Mouse (Mus musculus) liver, postnatal 0 days (tissue): ENCODE results near the gene Dcbld2. TPM values are rescaled to one million over a fixed set of nuclear protein-coding genes. Genes with fewer than 3 reads are reported as not detected.
A peak's percentile ranks its signal among the peaks of the same experiment; 100 is the strongest.

Experiments used
- ATAC-seq: fragments of 200-750 bp; cut with Nextera tagmentation; 2 replicates; pipeline ENCODE4 v1.8.0; 2017; ENCODE audit warnings: mild to moderate bottlenecking, moderate library complexity
- DNase-seq: peaks from one replicate; pipeline ENCODE4 v3.0.0-alpha.2; 2016
- H3K27ac ChIP-seq: fragments of 300-500 bp; sonication (generic); 2 replicates; pipeline ENCODE4 v1.5.1; 2014; ENCODE audit warnings: antibody characterized with exemption, moderate library complexity, mild to moderate bottlenecking, low read depth
- H3K27me3 ChIP-seq: fragments of 300-500 bp; sonication (generic); 2 replicates; pipeline ENCODE4 v1.6.1; 2014; ENCODE audit warnings: low read length, control low read depth, mixed read lengths; ENCODE audit not compliant: insufficient read depth
- H3K36me3 ChIP-seq: fragments of 300-500 bp; sonication (generic); replicated peaks from 2 replicates; pipeline ENCODE4 v1.6.1; 2014; ENCODE audit warnings: mild to moderate bottlenecking, control low read depth, low read length, moderate library complexity, mixed read lengths; ENCODE audit not compliant: insufficient read depth
- H3K4me1 ChIP-seq: fragments of 300-500 bp; sonication (generic); 2 replicates; pipeline ENCODE4 v1.6.1; 2014; ENCODE audit warnings: antibody characterized with exemption, mild to moderate bottlenecking, control low read depth; ENCODE audit not compliant: insufficient read depth
- H3K4me2 ChIP-seq: fragments of 300-500 bp; sonication (generic); 2 replicates; pipeline ENCODE4 v1.6.1; 2014; ENCODE audit warnings: low read depth, mild to moderate bottlenecking, low read length, moderate library complexity, mixed read lengths
- H3K4me3 ChIP-seq: fragments of 300-500 bp; sonication (generic); 2 replicates; pipeline ENCODE4 v1.5.1; 2014; ENCODE audit warnings: low read depth, low read length
- H3K9ac ChIP-seq: fragments of 300-500 bp; sonication (generic); replicated peaks from 2 replicates; pipeline ENCODE4 v1.6.1; 2014; ENCODE audit warnings: mild to moderate bottlenecking, moderate library complexity
- H3K9me3 ChIP-seq: fragments of 300-500 bp; sonication (generic); 2 replicates; pipeline ENCODE4 v1.6.1; 2016; ENCODE audit warnings: mild to moderate bottlenecking, control low read depth, low read length, mixed read lengths
- CTCF ChIP-seq: sonication (generic); IDR thresholded peaks from 2 replicates; pipeline ENCODE4 v1.5.1; 2016; ENCODE audit warnings: antibody characterized with exemption, low read depth
- EP300 ChIP-seq: IDR thresholded peaks from 2 replicates; pipeline ENCODE4 v1.6.1; 2016; ENCODE audit warnings: antibody characterized with exemption, low read depth, mild to moderate bottlenecking
- WGBS: fragments of 180-500 bp; shearing (Covaris S2); extraction: QIAGEN DNeasy Blood & Tissue Kit; methylation state at CpG from one replicate; pipeline ENCODE4 v1.1.7; 2014; ENCODE audit not compliant: insufficient replicate concordance; 5-methylcytosine and 5-hydroxymethylcytosine counted together
- polyA plus RNA-seq: library from polyadenylated mRNA; unstranded; fragments of >200 nt; fragmentation: Nextera tagmentation; extraction: Ambion mirVana; gene quantifications from 2 replicates; pipeline ENCODE4 v1.2.1, GENCODE M21; 2015

Dcbld2 gene
- polyA plus RNA-seq, 1 experiment from 2014 or later: 0.31 TPM

DNA sequence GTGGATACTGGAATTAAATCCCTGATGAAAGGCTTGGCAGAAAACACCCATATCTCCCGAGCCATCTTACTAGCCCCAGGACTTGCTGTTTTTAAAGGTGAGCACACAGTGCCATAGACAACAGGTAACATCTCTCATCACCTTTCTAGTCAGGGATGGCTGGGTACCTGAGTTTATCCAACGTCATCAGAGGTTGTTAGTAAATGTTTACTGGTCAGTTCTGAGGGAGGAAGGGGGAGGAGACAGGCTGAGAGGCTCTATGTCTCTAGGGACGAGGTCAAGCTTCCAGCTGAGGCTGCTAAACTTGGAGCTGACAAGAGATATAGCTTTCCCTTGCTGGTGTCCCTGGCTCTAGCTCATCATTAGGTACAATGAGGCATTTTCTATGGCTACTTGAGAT lies 74.1 kb downstream of the Dcbld2 start:
- DNase-seq: no peak
- peaks cover 14% of the 10 kb centered on the region for H3K4me1 ChIP-seq
- 42% methylated on average over 3 of the region's 3 CpGs for WGBS

DNA sequence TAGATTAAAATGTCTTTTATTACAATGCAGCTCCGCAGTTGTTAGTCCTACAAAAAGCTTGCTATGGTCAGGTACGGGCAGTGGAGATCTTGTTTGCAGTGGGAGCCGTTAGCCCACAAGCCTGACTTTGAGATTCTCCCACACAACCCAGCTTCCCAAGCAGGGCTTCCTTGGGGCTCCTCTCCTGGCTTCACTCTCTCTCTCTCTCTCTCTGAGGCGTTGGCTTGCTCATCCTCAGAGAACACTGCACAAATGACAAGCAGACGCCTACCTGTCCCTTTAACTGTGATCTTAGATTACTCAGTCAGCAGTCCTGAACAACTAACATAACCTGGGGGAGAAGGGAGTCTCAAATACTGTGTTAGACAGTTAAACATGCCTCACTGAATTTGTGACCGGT lies 79.6 kb downstream of the Dcbld2 start:
- DNase-seq (no peak), ATAC-seq (no peak)
- no peak overlapping the region for H3K4me2 ChIP-seq
- 85% methylated on average over 6 of the region's 6 CpGs for WGBS
- H3K9me3 ChIP-seq: no peaks in the 10 kb centered on the region
- H3K4me1 ChIP-seq: peaks cover 2% of the 10 kb centered on the region; the same call in 1 of the 2 replicates
- H3K4me3 ChIP-seq: no peak overlapping the region
- H3K9ac ChIP-seq: no peak overlapping the region
- H3K27me3 ChIP-seq: no peaks in the 10 kb centered on the region
- H3K27ac ChIP-seq: no peak overlapping the region
- no peak for TF ChIP-seq CTCF
- H3K36me3 ChIP-seq: peaks cover 13% of the 10 kb centered on the region

More for the DNA sequence above, 74.1 kb downstream of the Dcbld2 start:
- H3K4me2 ChIP-seq: no peak overlapping the region
- no peak overlapping the region for H3K9ac ChIP-seq
- no peak overlapping the region for H3K4me3 ChIP-seq
- no peaks in the 10 kb centered on the region for H3K27me3 ChIP-seq
- H3K27ac ChIP-seq: peak overlapping the region; percentile 71
- no peaks in the 10 kb centered on the region for H3K9me3 ChIP-seq
- no peak for ATAC-seq
- TF ChIP-seq CTCF: no peak
- TF ChIP-seq EP300: no peak
- H3K36me3 ChIP-seq: peaks cover 11% of the 10 kb centered on the region; the same call in 1 of the 2 replicates

GRCm38 (mm10) chr16:58496791-58497190 lies 88.5 kb downstream of the Dcbld2 start:
- Histone ChIP-seq H3K27ac (peak overlapping the region; percentile 89), H3K9me3 (no peaks in the 10 kb centered on the region), H3K4me3 (no peak overlapping the region), H3K27me3 (no peaks in the 10 kb centered on the region), H3K36me3 (peaks cover 4% of the 10 kb centered on the region; the same call in 1 of the 2 replicates), H3K9ac (no peak overlapping the region), H3K4me2 (peak overlapping the region; percentile 59; the same call in 1 of the 2 replicates), H3K4me1 (peaks cover 48% of the 10 kb centered on the region)
- no peak for DNase-seq
- TF ChIP-seq CTCF (no peak), EP300 (no peak)
- ATAC-seq: no peak

GRCm38 (mm10) chr16:58497886-58498713 lies 89.9 kb downstream of the Dcbld2 start:
- DNase-seq: peak; percentile 53
- Histone ChIP-seq H3K27ac (peak overlapping the region; percentile 89), H3K4me1 (peaks cover 57% of the 10 kb centered on the region)

DNA sequence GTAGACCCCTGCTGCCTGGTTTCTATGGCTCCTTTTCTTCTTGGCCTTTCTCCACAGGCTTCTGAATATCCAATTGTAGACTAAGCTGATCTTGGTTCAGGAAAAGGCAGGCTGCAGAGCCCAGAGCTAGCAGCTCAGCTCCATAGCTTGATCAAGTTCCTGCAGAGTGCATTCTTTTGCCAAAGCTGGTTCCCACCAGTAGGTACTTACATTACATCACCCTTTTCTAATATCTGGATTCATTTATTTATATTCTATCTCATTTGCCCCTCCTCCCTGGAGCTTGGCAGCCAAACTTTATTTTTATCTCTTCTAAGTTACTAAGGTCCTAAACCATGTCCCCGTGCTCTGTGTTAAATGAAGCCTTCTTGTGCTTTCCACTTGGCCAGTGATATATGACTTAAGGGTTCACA lies 90.9 kb downstream of the Dcbld2 start:
- TF ChIP-seq EP300: no peak
- no peak for TF ChIP-seq CTCF
- Histone ChIP-seq H3K4me3 (no peak overlapping the region), H3K36me3 (no peaks in the 10 kb centered on the region), H3K4me1 (peaks cover 57% of the 10 kb centered on the region), H3K9ac (peak overlapping the region; percentile 32; the same call in 1 of the 2 replicates), H3K27me3 (no peaks in the 10 kb centered on the region), H3K9me3 (no peaks in the 10 kb centered on the region), H3K4me2 (peak overlapping the region; percentile 59), H3K27ac (peak overlapping the region; percentile 89)
- DNase-seq (no peak), ATAC-seq (no peak)
- WGBS: 35% methylated on average over 1 of the region's 1 CpGs

More at GRCm38 (mm10) chr16:58497886-58498713, 89.9 kb downstream of the Dcbld2 start:
- H3K36me3 ChIP-seq: peaks cover 3% of the 10 kb centered on the region; the same call in 1 of the 2 replicates
- peak overlapping the region; percentile 32 for H3K9ac ChIP-seq
- ATAC-seq: peak; percentile 87
- 32% methylated on average over 9 of the region's 9 CpGs for WGBS
- H3K27me3 ChIP-seq: no peaks in the 10 kb centered on the region
- TF ChIP-seq CTCF: no peak
- peak; percentile 99 for TF ChIP-seq EP300
- peak overlapping the region; percentile 59 for H3K4me2 ChIP-seq
- no peaks in the 10 kb centered on the region for H3K9me3 ChIP-seq
- no peak overlapping the region for H3K4me3 ChIP-seq

DNA sequence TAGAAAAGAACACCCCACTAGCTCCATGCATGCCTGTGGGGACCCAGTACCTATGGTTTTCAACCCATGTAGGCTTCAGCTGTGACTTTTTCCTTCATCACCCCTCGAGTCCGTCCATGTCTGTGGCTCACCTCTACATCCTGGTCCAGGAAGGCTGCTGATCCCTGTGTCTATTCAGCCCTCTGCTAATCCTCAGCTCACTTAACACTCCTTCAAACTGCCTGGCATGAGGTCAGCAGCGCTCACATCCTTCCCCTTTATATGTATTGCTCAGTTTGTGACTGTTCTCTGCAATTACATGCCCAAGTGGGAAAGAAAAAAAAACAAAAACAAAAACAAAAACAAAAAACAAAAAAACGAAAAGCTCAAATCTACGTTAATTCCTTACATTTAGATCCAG lies 91.4 kb downstream of the Dcbld2 start:
- DNase-seq (no peak), ATAC-seq (no peak)
- Histone ChIP-seq H3K4me1 (peaks cover 57% of the 10 kb centered on the region), H3K27me3 (no peaks in the 10 kb centered on the region), H3K9me3 (no peaks in the 10 kb centered on the region), H3K9ac (no peak overlapping the region), H3K4me2 (peak overlapping the region; percentile 59; the same call in 1 of the 2 replicates), H3K36me3 (no peaks in the 10 kb centered on the region), H3K27ac (peak overlapping the region; percentile 89), H3K4me3 (no peak overlapping the region)
- TF ChIP-seq CTCF: no peak
- TF ChIP-seq EP300: no peak
- 62% methylated on average over 5 of the region's 5 CpGs for WGBS
